Mouse (Mus musculus) megakaryocyte, embryonic 14.5 days (primary cell): ENCODE data around the gene Dlg4.

Source experiments
- FLI1 ChIP-seq: IDR thresholded peaks from 2 replicates; pipeline ENCODE4 v1.6.1; 2012; ENCODE audit warnings: low read length, inconsistent platforms, mixed read lengths
- GATA1 ChIP-seq: IDR thresholded peaks from 3 replicates; pipeline ENCODE4 v1.6.1; 2012; ENCODE audit warnings: mixed read lengths, low read length, inconsistent platforms, borderline replicate concordance

DNA sequence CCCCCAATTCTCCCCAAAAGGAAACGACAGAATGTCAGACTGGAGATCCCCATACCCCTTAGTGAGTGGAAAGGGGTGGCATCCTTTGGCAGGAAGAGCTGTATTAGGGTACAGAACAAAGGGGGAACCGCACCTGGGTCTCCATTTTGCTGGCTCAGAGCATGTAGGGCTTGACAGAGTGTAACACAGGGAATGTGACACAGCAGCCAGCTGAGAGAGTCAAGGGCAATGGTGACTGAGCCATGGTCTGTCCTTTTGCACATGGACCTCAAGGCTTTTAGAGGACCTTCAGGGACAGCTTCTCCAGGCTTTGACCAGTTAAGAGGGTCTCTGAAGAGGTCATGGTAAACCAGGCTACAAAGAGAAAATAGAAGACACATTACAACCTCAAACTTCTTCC, 41.8 kb upstream of the Dlg4 start:
- no peak for TF ChIP-seq GATA1
- TF ChIP-seq FLI1, result no peak
